Mouse (Mus musculus) heart, adult 8-10 months (tissue): ENCODE results near the gene Gpr37. TPM values are rescaled to one million over a fixed set of nuclear protein-coding genes. Genes with fewer than 3 reads are reported as not detected.

Experiments used
- DNase-seq: peaks from one replicate; pipeline ENCODE4 v3.0.0; 2022; ENCODE audit warnings: low spot score
- total RNA-seq, 4 experiments: library from RNA; stranded (reverse); gene quantifications; 2 replicates each; pipeline ENCODE4 v1.2.4; 2022

Gpr37 gene
- under 1 TPM in 1 of 4 experiments, not detected in 3; 0.09 TPM for total RNA-seq

DNA sequence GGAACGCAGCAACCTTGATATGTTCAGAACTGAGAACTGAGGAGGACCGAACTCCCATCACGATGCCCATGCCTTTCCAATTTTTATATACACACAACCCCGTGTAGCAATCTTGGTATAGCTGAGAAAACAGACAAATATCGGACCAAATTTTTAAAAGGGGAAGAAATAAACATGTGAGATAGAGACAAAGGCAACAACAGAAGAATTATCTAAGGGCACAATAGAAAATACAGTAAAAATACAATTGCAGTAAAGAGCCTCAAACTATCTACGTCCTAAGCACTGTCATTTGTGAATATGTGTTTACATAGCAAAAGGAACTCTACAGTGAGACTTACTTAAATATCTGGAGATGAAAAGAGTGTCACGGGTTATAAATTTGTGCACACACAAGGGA, at the start of gene Gpr37:
Gpr37 (minus strand) TSS at position 101 of the 400 bp plus-strand sequence.
- no peak for DNase-seq

GRCm38 (mm10) chr6:25736533-25736932, 46.0 kb upstream of the Gpr37 start:
- DNase-seq = no peak

- no peak for DNase-seq
Measured at GRCm38 (mm10) chr6:25726560-25726959, 36.0 kb upstream of the Gpr37 start.

- DNase-seq = no peak
Measured at GRCm38 (mm10) chr6:25710601-25711000, 20.1 kb upstream of the Gpr37 start.

- no peak for DNase-seq
Measured at GRCm38 (mm10) chr6:25709250-25709895, 18.8 kb upstream of the Gpr37 start.

- no peak for DNase-seq
Measured at GRCm38 (mm10) chr6:25699956-25700355, 9.4 kb upstream of the Gpr37 start.

DNA sequence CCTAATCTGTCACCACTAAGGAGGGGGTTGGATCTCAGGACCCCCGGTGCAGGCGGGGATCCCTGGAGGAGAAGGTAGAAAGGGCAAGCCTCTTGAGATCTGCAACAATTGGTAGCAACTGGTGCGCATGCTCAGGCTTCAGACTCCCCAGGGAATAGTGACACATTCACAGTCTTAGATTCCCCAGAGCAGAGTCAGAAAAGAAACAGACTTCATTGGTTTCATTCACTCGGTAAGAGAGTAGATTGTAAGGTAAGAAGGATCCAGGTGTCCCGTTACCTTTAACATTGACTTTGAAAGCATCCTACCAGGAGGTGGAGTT, 284 bp downstream of the Gpr37 start:
- no peak for DNase-seq

GRCm38 (mm10) chr6:25689520-25690283, 827 bp downstream of the Gpr37 start:
- no peak for DNase-seq

DNA sequence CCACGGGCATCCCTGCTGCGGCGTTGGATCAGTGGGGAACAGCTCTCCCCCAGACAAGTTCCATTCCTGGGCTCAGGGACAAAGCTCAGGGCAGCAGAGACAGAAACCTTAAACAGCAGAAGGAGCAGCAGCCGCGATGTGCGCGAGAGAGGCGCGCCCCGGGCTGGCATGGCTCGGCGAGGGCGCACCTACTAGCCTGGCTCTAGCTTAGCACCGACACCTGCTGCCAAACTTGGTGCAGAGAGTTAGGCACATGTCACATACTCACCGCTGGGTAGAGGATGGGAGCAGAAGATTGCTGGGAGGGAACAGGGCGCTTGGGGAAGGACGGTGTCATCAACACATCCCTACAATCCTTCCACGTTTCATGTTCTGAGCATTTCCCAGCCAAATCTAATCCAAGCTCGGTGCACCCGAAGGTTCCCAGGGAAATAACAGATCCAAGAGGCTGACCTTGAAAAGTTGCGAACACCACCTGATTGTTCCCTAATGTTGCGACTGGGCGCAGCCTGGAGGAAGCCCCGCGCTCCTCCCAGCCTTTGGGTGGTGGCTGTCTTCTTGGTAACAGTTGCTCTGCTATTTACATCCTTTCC, 1.5 kb downstream of the Gpr37 start:
- no peak for DNase-seq

- no peak for DNase-seq
Measured at GRCm38 (mm10) chr6:25686760-25687200, 3.7 kb downstream of the Gpr37 start.

GRCm38 (mm10) chr6:25684391-25684790, 6.1 kb downstream of the Gpr37 start:
- DNase-seq = no peak

DNA sequence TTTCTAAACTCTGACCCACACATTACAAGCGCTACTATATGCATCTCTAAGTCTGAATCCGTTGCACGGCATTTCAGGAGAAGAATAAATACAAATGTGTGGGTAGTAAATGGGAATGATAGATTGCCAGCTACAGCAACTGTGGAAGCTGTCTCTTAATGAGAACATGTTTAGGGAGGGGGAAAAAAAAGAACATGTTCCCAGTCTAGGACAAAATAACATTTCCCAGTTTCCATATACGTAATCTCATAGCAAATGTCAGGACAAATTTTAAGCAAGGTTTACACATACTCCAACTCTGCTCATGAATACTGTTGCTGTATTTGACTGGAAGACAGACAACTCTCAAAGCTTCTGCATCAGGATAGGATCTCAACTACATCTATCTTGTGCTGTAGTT, 15.4 kb downstream of the Gpr37 start:
- DNase-seq = no peak

GRCm38 (mm10) chr6:25673801-25674200, 16.7 kb downstream of the Gpr37 start:
- DNase-seq = no peak

DNA sequence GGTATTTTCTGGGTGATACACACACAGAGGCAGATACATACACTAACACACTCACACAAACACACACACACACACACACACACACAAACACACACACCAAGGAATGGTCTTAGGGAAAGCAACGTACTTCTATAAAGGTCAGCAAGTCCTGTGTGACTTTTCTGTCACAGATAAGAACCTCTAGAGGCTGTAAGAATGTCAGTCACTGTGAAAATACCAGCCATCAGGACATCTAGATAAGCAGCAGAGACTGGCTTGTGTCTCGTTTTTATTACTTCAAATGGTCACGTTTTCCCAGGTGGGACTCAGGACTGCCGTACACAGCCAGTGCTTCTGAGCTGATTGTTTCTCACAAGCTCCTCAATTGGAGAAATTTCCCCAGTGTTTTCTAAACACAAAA, 20.4 kb downstream of the Gpr37 start:
- DNase-seq = no peak

GRCm38 (mm10) chr6:25663942-25664341, 26.6 kb downstream of the Gpr37 start:
- no peak for DNase-seq

DNA sequence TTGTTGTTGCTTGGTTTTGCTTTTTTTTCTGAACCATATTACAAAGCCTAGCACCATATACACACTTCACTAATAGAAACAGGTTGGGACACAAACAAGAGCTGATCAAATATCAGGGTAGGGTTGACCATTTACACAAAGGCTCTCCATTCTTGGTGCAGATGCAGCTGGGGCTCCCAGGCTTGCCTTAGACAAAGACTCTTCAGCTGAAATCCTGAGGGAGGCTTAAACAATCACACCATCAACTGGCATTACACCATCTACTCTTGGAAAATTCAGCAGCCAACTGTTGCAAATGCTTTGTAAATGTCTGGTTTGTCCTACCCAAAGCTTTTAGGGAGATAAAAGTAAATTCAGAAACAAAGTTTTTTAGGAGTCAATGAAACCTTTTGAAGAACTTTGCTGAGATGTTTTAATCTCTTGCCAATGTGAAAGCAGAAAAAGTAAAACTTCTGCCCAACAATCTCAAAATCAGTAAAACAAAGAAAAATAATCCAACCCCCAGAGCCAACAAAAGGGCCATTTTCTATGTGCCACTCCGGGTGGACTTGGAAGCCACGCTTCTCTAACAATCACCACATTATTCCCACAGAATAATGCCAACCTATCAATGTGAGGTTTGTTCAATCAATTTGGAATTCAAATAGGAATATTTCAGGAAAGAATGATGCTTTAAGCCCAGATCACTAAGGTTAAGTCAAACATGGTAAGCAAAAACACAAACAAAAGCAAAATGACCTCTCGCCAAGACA, 30.4 kb downstream of the Gpr37 start:
- DNase-seq = no peak

Other genes starting within 250 kb of the Gpr37 start
- 10 to 100 TPM in 1 of 4 experiments, 1 to 10 TPM in 3; 6.8 to 10.7 (median 7.8) TPM for gene Pot1a, start 118.5 kb upstream of the Gpr37 start, total RNA-seq